Mouse (Mus musculus): Measurements from ENCODE around the gene Asic2. TPM values are rescaled to one million over a fixed set of nuclear protein-coding genes. Genes with fewer than 3 reads are reported as not detected.

Gene Asic2
- polyA plus RNA-seq, 1 experiment from 2014 or later, result 0.28 TPM

GRCm38 (mm10) chr11:81414596-81414995 is 553.7 kb downstream of the Asic2 start:
- Histone ChIP-seq H3K4me2 (no peak overlapping the region), H3K4me3 (ENCODE audit: low read depth, low read length) (no peak overlapping the region), H3K27me3 (ENCODE audit: insufficient read depth, low read length) (no peaks in the 10 kb centered on the region), H3K9me3 (ENCODE audit: low read depth, low read length) (no peaks in the 10 kb centered on the region), H3K27ac (ENCODE audit: low read depth) (no peak overlapping the region), H3K4me1 (ENCODE audit: insufficient read depth) (no peaks in the 10 kb centered on the region), H3K9ac (no peak overlapping the region), H3K36me3 (ENCODE audit: insufficient read depth) (no peaks in the 10 kb centered on the region)
- 82% methylated on average over 2 of the region's 2 CpGs for WGBS
- no peak for DNase-seq
- ATAC-seq (ENCODE audit: insufficient read depth), result no peak
- no peak for TF ChIP-seq CTCF (IDR thresholded peaks at IDR 0.05; ENCODE audit: low read depth)

GRCm38 (mm10) chr11:81411251-81411650 is 557.0 kb downstream of the Asic2 start:
- Histone ChIP-seq H3K4me1 (ENCODE audit: insufficient read depth) (no peaks in the 10 kb centered on the region), H3K27me3 (ENCODE audit: insufficient read depth, low read length) (no peaks in the 10 kb centered on the region), H3K4me2 (no peak overlapping the region), H3K27ac (ENCODE audit: low read depth) (no peak overlapping the region), H3K9ac (no peak overlapping the region), H3K4me3 (ENCODE audit: low read depth, low read length) (no peak overlapping the region), H3K9me3 (ENCODE audit: low read depth, low read length) (no peaks in the 10 kb centered on the region), H3K36me3 (ENCODE audit: insufficient read depth) (no peaks in the 10 kb centered on the region)
- DNase-seq (no peak), ATAC-seq (ENCODE audit: insufficient read depth) (no peak)
- no peak for TF ChIP-seq CTCF (IDR thresholded peaks at IDR 0.05; ENCODE audit: low read depth)
- 24% methylated on average over 4 of the region's 4 CpGs for WGBS

- no peak for DNase-seq
- ATAC-seq (ENCODE audit: insufficient read depth), result no peak
- Histone ChIP-seq H3K27me3 (ENCODE audit: insufficient read depth, low read length) (no peaks in the 10 kb centered on the region), H3K4me3 (ENCODE audit: low read depth, low read length) (no peak overlapping the region), H3K4me2 (no peak overlapping the region), H3K36me3 (ENCODE audit: insufficient read depth) (no peaks in the 10 kb centered on the region), H3K4me1 (ENCODE audit: insufficient read depth) (no peaks in the 10 kb centered on the region), H3K9ac (no peak overlapping the region), H3K27ac (ENCODE audit: low read depth) (no peak overlapping the region), H3K9me3 (ENCODE audit: low read depth, low read length) (no peaks in the 10 kb centered on the region)
- no peak for TF ChIP-seq CTCF (IDR thresholded peaks at IDR 0.05; ENCODE audit: low read depth)
- WGBS, result 92% methylated on average over 2 of the region's 2 CpGs
Measured at GRCm38 (mm10) chr11:81405951-81406350, 562.3 kb downstream of the Asic2 start.

- ATAC-seq (ENCODE audit: insufficient read depth), result no peak
- Histone ChIP-seq H3K36me3 (ENCODE audit: insufficient read depth) (no peaks in the 10 kb centered on the region), H3K27ac (ENCODE audit: low read depth) (no peak overlapping the region), H3K9me3 (ENCODE audit: low read depth, low read length) (no peaks in the 10 kb centered on the region), H3K4me3 (ENCODE audit: low read depth, low read length) (no peak overlapping the region), H3K4me2 (no peak overlapping the region), H3K9ac (no peak overlapping the region), H3K27me3 (ENCODE audit: insufficient read depth, low read length) (no peaks in the 10 kb centered on the region), H3K4me1 (ENCODE audit: insufficient read depth) (no peaks in the 10 kb centered on the region)
- no peak for TF ChIP-seq CTCF (IDR thresholded peaks at IDR 0.05; ENCODE audit: low read depth)
- WGBS, result 71% methylated on average over 8 of the region's 8 CpGs
- DNase-seq, result no peak
Measured at GRCm38 (mm10) chr11:81402263-81402662, 566.0 kb downstream of the Asic2 start.

- Histone ChIP-seq H3K27ac (ENCODE audit: low read depth) (no peak overlapping the region), H3K4me1 (ENCODE audit: insufficient read depth) (no peaks in the 10 kb centered on the region), H3K9ac (no peak overlapping the region), H3K27me3 (ENCODE audit: insufficient read depth, low read length) (no peaks in the 10 kb centered on the region), H3K4me2 (no peak overlapping the region), H3K9me3 (ENCODE audit: low read depth, low read length) (no peaks in the 10 kb centered on the region), H3K4me3 (ENCODE audit: low read depth, low read length) (no peak overlapping the region), H3K36me3 (ENCODE audit: insufficient read depth) (no peaks in the 10 kb centered on the region)
- ATAC-seq (ENCODE audit: insufficient read depth) (no peak), DNase-seq (no peak)
- WGBS, result 63% methylated on average over 9 of the region's 9 CpGs
- TF ChIP-seq CTCF (IDR thresholded peaks at IDR 0.05; ENCODE audit: low read depth), result no peak
Measured at GRCm38 (mm10) chr11:81392855-81393254, 575.4 kb downstream of the Asic2 start.

GRCm38 (mm10) chr11:81386185-81386584 is 582.1 kb downstream of the Asic2 start:
- no peaks in the 10 kb centered on the region for H3K27me3 ChIP-seq (ENCODE audit: insufficient read depth, low read length)
- no peaks in the 10 kb centered on the region for H3K4me1 ChIP-seq (ENCODE audit: insufficient read depth)
- no peak overlapping the region for H3K9ac ChIP-seq
- no peak for DNase-seq
- no peak overlapping the region for H3K4me3 ChIP-seq (ENCODE audit: low read depth, low read length)
- TF ChIP-seq CTCF (IDR thresholded peaks at IDR 0.05; ENCODE audit: low read depth), result no peak
- no peak overlapping the region for H3K27ac ChIP-seq (ENCODE audit: low read depth)
- no peaks in the 10 kb centered on the region for H3K36me3 ChIP-seq (ENCODE audit: insufficient read depth)
- no peak overlapping the region for H3K4me2 ChIP-seq
- no peaks in the 10 kb centered on the region for H3K9me3 ChIP-seq (ENCODE audit: low read depth, low read length)
- ATAC-seq (ENCODE audit: insufficient read depth), result no peak
- WGBS, result 79% methylated on average over 2 of the region's 2 CpGs

GRCm38 (mm10) chr11:81385547-81385946 is 582.7 kb downstream of the Asic2 start:
- no peak for ATAC-seq (ENCODE audit: insufficient read depth)
- no peak overlapping the region for H3K4me2 ChIP-seq
- peak; percentile 17 for DNase-seq
- H3K9ac ChIP-seq, result no peak overlapping the region
- no peak overlapping the region for H3K27ac ChIP-seq (ENCODE audit: low read depth)
- H3K9me3 ChIP-seq (ENCODE audit: low read depth, low read length), result no peaks in the 10 kb centered on the region
- no peak for TF ChIP-seq CTCF (IDR thresholded peaks at IDR 0.05; ENCODE audit: low read depth)
- H3K4me3 ChIP-seq (ENCODE audit: low read depth, low read length), result no peak overlapping the region
- no peaks in the 10 kb centered on the region for H3K4me1 ChIP-seq (ENCODE audit: insufficient read depth)
- no peaks in the 10 kb centered on the region for H3K36me3 ChIP-seq (ENCODE audit: insufficient read depth)
- no peaks in the 10 kb centered on the region for H3K27me3 ChIP-seq (ENCODE audit: insufficient read depth, low read length)

GRCm38 (mm10) chr11:81374841-81375240 is 593.4 kb downstream of the Asic2 start:
- peak; percentile 78 for DNase-seq
- Histone ChIP-seq H3K9me3 (ENCODE audit: low read depth, low read length) (no peaks in the 10 kb centered on the region; the same call in 1 of the 2 replicates), H3K27me3 (ENCODE audit: insufficient read depth, low read length) (no peaks in the 10 kb centered on the region), H3K27ac (ENCODE audit: low read depth) (no peak overlapping the region), H3K4me2 (no peak overlapping the region), H3K36me3 (ENCODE audit: insufficient read depth) (no peaks in the 10 kb centered on the region), H3K9ac (no peak overlapping the region), H3K4me3 (ENCODE audit: low read depth, low read length) (no peak overlapping the region), H3K4me1 (ENCODE audit: insufficient read depth) (no peaks in the 10 kb centered on the region; the same call in 1 of the 2 replicates)
- ATAC-seq (ENCODE audit: insufficient read depth), result no peak
- TF ChIP-seq CTCF (IDR thresholded peaks at IDR 0.05; ENCODE audit: low read depth), result peak; percentile 81
